Mouse (Mus musculus) CH12.LX (cell line): ENCODE measurements around the gene Zfp488. TPM values are rescaled to one million over a fixed set of nuclear protein-coding genes. Genes with fewer than 3 reads are reported as not detected.

Experiments used
- DNase-seq: peaks from one replicate; pipeline ENCODE4 v3.0.0-alpha.2; 2013; ENCODE audit errors: extremely low read depth
- H3K27ac ChIP-seq: 2 replicates; pipeline ENCODE4 v1.5.1; 2012; ENCODE audit warnings: low read depth, mild to moderate bottlenecking, control low read depth, moderate library complexity; ENCODE audit not compliant: insufficient read depth
- H3K27me3 ChIP-seq: replicated peaks from 2 replicates; pipeline ENCODE3; 2012; ENCODE audit warnings: inconsistent platforms
- H3K36me3 ChIP-seq, 2 experiments: replicated peaks in 1 of 2; 2 replicates each; pipeline versions ENCODE3 to v1.6.1; 2012; ENCODE audit warnings: inconsistent platforms in 1 of 2, low read length in 1 of 2, mild to moderate bottlenecking in 1 of 2, mixed read lengths in 1 of 2, moderate library complexity in 1 of 2; ENCODE audit not compliant: control insufficient read depth in 1 of 2, insufficient read depth in 1 of 2
- H3K4me1 ChIP-seq, 2 experiments: 2 replicates each; pipeline ENCODE4 v1.6.1; 2012; ENCODE audit warnings: inconsistent platforms in 1 of 2, moderate library complexity in 1 of 2; ENCODE audit not compliant: insufficient read depth in 2 of 2, control insufficient read depth in 1 of 2
- H3K4me2 ChIP-seq: 2 replicates; pipeline ENCODE4 v1.6.1; 2012; ENCODE audit warnings: low read depth, mild to moderate bottlenecking, control low read depth; ENCODE audit not compliant: poor library complexity, insufficient read depth, severe bottlenecking
- H3K4me3 ChIP-seq, 3 experiments: fragments of 150-350 bp in 1 of 3; sonication (generic) in 1 of 3; replicated peaks in 1 of 3; 2 replicates each; pipeline versions ENCODE3 to v1.5.1; 2011 to 2012; ENCODE audit warnings: low read depth in 2 of 3, low read length in 2 of 3, mild to moderate bottlenecking in 2 of 3, moderate library complexity in 2 of 3, control low read depth in 1 of 3, improper control_type of control experiment in 1 of 3, inconsistent platforms in 1 of 3, mixed read lengths in 1 of 3; ENCODE audit not compliant: poor library complexity in 1 of 3
- H3K79me2 ChIP-seq: replicated peaks from 2 replicates; pipeline ENCODE4 v1.6.1; 2012; ENCODE audit warnings: mild to moderate bottlenecking, moderate library complexity; ENCODE audit not compliant: control insufficient read depth, poor library complexity, insufficient read depth, severe bottlenecking; ENCODE audit errors: extremely low read depth
- H3K9ac ChIP-seq: 2 replicates; pipeline ENCODE4 v1.6.1; 2012; ENCODE audit warnings: low read depth, mild to moderate bottlenecking, control low read depth, moderate library complexity; ENCODE audit not compliant: insufficient read depth
- H3K9me3 ChIP-seq: replicated peaks from 2 replicates; pipeline ENCODE3; 2012; ENCODE audit warnings: low read length, inconsistent platforms, mixed read lengths
- BHLHE40 ChIP-seq: IDR thresholded peaks from 2 replicates; pipeline ENCODE4 v1.6.1; 2011; ENCODE audit warnings: mild to moderate bottlenecking, low read depth, low read length, improper control_type of control experiment
- CHD2 ChIP-seq: IDR thresholded peaks from 2 replicates; pipeline ENCODE4 v1.6.1; 2011; ENCODE audit warnings: low read length, improper control_type of control experiment
- ELF1 ChIP-seq: IDR thresholded peaks from 2 replicates; pipeline ENCODE4 v1.6.1; 2014; ENCODE audit warnings: low read depth, mild to moderate bottlenecking, inconsistent platforms, low read length, improper control_type of control experiment
- EP300 ChIP-seq: IDR thresholded peaks from 2 replicates; pipeline ENCODE4 v1.6.1; 2011; ENCODE audit warnings: low read length, improper control_type of control experiment
- HCFC1 ChIP-seq: IDR thresholded peaks from 2 replicates; pipeline ENCODE4 v1.6.1; 2012; ENCODE audit warnings: low read depth, mild to moderate bottlenecking, inconsistent platforms, low read length, improper control_type of control experiment
- IRF4 ChIP-seq: IDR thresholded peaks from 2 replicates; pipeline ENCODE4 v1.6.1; 2014; ENCODE audit warnings: low read depth, mild to moderate bottlenecking, inconsistent platforms, low read length, improper control_type of control experiment
- JUN ChIP-seq: IDR thresholded peaks from 2 replicates; pipeline ENCODE4 v1.6.1; 2011; ENCODE audit warnings: low read depth, mild to moderate bottlenecking, low read length, improper control_type of control experiment, moderate library complexity; ENCODE audit not compliant: insufficient read depth
- MAFK ChIP-seq: IDR thresholded peaks from 2 replicates; pipeline ENCODE4 v1.6.1; 2011; ENCODE audit warnings: low read length, improper control_type of control experiment; ENCODE audit not compliant: insufficient replicate concordance
- MEF2A ChIP-seq: IDR thresholded peaks from 2 replicates; pipeline ENCODE4 v1.6.1; 2014; ENCODE audit warnings: low read depth, mild to moderate bottlenecking, inconsistent platforms, low read length, improper control_type of control experiment, borderline replicate concordance
- MYC ChIP-seq: IDR thresholded peaks from 2 replicates; pipeline ENCODE4 v1.6.1; 2011; ENCODE audit warnings: low read depth, mild to moderate bottlenecking, improper control_type of control experiment, low read length
- NRF1 ChIP-seq: IDR thresholded peaks from 2 replicates; pipeline ENCODE4 v1.6.1; 2014; ENCODE audit warnings: low read depth, mild to moderate bottlenecking, inconsistent platforms, low read length, improper control_type of control experiment, moderate library complexity
- PAX5 ChIP-seq: IDR thresholded peaks from 2 replicates; pipeline ENCODE4 v1.6.1; 2012; ENCODE audit warnings: low read length, inconsistent platforms, mixed read lengths
- RAD21 ChIP-seq: IDR thresholded peaks from 2 replicates; pipeline ENCODE4 v1.6.1; 2011; ENCODE audit warnings: low read depth, mild to moderate bottlenecking, low read length, improper control_type of control experiment, moderate library complexity
- SIN3A ChIP-seq: IDR thresholded peaks from 2 replicates; pipeline ENCODE4 v1.6.1; 2012; ENCODE audit warnings: low read length, improper control_type of control experiment, inconsistent platforms
- SMC3 ChIP-seq: IDR thresholded peaks from 2 replicates; pipeline ENCODE4 v1.6.1; 2011; ENCODE audit warnings: low read depth, low read length, improper control_type of control experiment
- TBP ChIP-seq: conservative IDR thresholded peaks from 2 replicates; pipeline ENCODE4 v1.6.1; 2011; ENCODE audit warnings: low read depth, low read length, improper control_type of control experiment
- USF1 ChIP-seq: IDR thresholded peaks from 2 replicates; pipeline ENCODE4 v1.6.1; 2014; ENCODE audit warnings: low read depth, mild to moderate bottlenecking, inconsistent platforms, low read length, improper control_type of control experiment
- USF2 ChIP-seq: conservative IDR thresholded peaks from 2 replicates; pipeline ENCODE4 v1.6.1; 2011; ENCODE audit warnings: low read depth, low read length, improper control_type of control experiment
- ZC3H11A ChIP-seq: IDR thresholded peaks from 2 replicates; pipeline ENCODE4 v1.6.1; 2012; ENCODE audit warnings: low read depth, mild to moderate bottlenecking, inconsistent platforms, low read length, improper control_type of control experiment
- ZMIZ1 ChIP-seq: IDR thresholded peaks from 2 replicates; pipeline ENCODE4 v1.6.1; 2012; ENCODE audit warnings: low read depth, mild to moderate bottlenecking, inconsistent platforms, low read length, improper control_type of control experiment
- dilution Hi-C: fragments of 300-500 bp; cut with MboI; formaldehyde crosslinking; loops from 2 replicates; pipeline ENCODE4 v1.14.3; 2020; ENCODE audit warnings: low sequenced_read_pairs; ENCODE audit not compliant: extremely low pct_unique_long_range_greater_than_20kb, extremely low pct_ligation_motif_present
- in situ Hi-C: fragments of 300-500 bp; cut with MboI; formaldehyde crosslinking; loops from 3 replicates; pipeline ENCODE4 v1.14.3; 2019; ENCODE audit warnings: low sequenced_read_pairs, low pct_ligation_motif_present, low pct_unique_long_range_greater_than_20kb, mixed read lengths
- polyA plus RNA-seq: library from polyadenylated mRNA; unstranded; fragments of >175 nt; gene quantifications from 2 replicates; pipeline ENCODE4 v1.2.1, GENCODE M21; 2012; ENCODE audit warnings: low read depth; ENCODE audit not compliant: insufficient read length
- total RNA-seq, 2 experiments: library from RNA; depleted of rRNA; stranded (reverse); fragments of 300-350 nt in 1 of 2; fragments of >200 nt in 1 of 2; gene quantifications; 2 replicates each; pipeline ENCODE4 v1.2.3; 2012 to 2014

The Zfp488 gene
- total and polyA plus RNA-seq, 3 experiments, result not detected

DNA sequence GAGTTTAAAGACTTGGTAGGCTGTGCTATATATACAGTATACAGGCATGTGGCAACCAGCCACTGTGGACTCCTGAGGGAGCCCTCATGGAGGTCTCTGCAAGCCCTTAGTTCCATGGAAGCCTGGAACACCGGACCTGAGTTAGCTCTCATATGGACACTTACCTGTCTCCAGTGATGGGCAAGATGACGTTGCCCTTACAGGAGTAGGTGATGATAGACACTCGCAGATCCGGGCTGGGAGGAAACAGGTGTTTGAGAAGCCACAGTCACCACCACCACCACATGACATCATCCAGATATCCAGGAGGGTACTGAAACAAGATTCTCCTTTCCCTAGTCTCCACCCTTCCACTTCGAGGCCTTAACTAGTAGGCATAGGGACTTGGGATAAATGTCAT lies 23.8 kb upstream of the Zfp488 start:
- H3K27me3 ChIP-seq, result peaks cover 4% of the 10 kb centered on the region
- no peaks in the 10 kb centered on the region for H3K79me2 ChIP-seq
- H3K4me2 ChIP-seq, result no peak overlapping the region
- in situ Hi-C loops (no loop called here), dilution Hi-C loops (no loop called here)
- H3K4me1 ChIP-seq, result no peaks in the 10 kb centered on the region
- no peaks in the 10 kb centered on the region for H3K9me3 ChIP-seq
- H3K36me3 ChIP-seq, result no peaks in the 10 kb centered on the region
- no peak for DNase-seq
- TF ChIP-seq MEF2A, result no peak
- TF ChIP-seq USF1, result no peak
- TF ChIP-seq JUN, result no peak
- no peak for TF ChIP-seq IRF4
- TF ChIP-seq SMC3, result no peak
- no peak for TF ChIP-seq MYC
- TF ChIP-seq NRF1, result no peak
- no peak for TF ChIP-seq CHD2
- TF ChIP-seq HCFC1, result no peak
- TF ChIP-seq ELF1, result no peak
- TF ChIP-seq USF2, result no peak
- H3K4me3 ChIP-seq, result no peak overlapping the region
- no peak overlapping the region for H3K27ac ChIP-seq
- no peak overlapping the region for H3K9ac ChIP-seq

DNA sequence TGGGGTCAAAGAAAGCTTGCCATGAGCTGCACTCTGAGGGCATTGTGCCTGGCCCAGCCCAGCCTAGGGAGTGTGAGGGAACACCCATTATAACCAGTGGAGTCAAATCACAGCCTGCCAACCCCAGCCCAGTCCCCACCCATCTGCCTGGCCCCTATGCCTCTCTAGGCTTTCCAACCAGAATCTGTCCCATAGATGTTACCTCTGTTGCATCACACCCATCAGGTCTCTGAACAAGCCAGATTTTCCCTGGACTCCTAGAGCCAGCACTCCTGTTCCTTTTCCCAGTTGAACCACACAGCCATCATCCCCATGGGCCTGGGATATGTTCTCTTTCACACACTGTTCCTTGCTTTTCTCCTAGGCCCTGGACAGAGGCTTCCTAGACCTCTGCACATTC lies 22.9 kb upstream of the Zfp488 start:
- H3K36me3 ChIP-seq, result no peaks in the 10 kb centered on the region
- H3K4me1 ChIP-seq, result no peaks in the 10 kb centered on the region
- in situ Hi-C loops, result no loop called here
- H3K27ac ChIP-seq, result no peak overlapping the region
- no peak for DNase-seq
- dilution Hi-C loops, result no loop called here
- H3K9me3 ChIP-seq, result no peaks in the 10 kb centered on the region
- no peaks in the 10 kb centered on the region for H3K79me2 ChIP-seq
- TF ChIP-seq ELF1, result no peak
- no peak for TF ChIP-seq MAFK
- TF ChIP-seq PAX5, result no peak
- no peak for TF ChIP-seq NRF1
- no peak for TF ChIP-seq BHLHE40
- TF ChIP-seq TBP, result no peak
- TF ChIP-seq SIN3A, result no peak
- TF ChIP-seq IRF4, result no peak
- TF ChIP-seq ZMIZ1, result no peak
- no peak for TF ChIP-seq ZC3H11A
- TF ChIP-seq HCFC1, result no peak
- no peak for TF ChIP-seq USF1
- no peak for TF ChIP-seq EP300
- TF ChIP-seq CHD2, result no peak
- TF ChIP-seq RAD21, result no peak
- TF ChIP-seq USF2, result no peak
- TF ChIP-seq MEF2A, result no peak
- TF ChIP-seq, all 38 proteins: peak for 0
- Histone ChIP-seq H3K9ac (no peak overlapping the region), H3K4me2 (no peak overlapping the region), H3K4me3 (no peak overlapping the region), H3K27me3 (peaks cover 4% of the 10 kb centered on the region)
